9 mouse cellular contexts compared by ENCODE assay signal in genomic region chr12:85112550-85113251, GRCm38 (mm10). TPM values are rescaled to one million over a fixed set of nuclear protein-coding genes. Genes with fewer than 3 reads are reported as not detected.
DNase-seq lines count a peak whose midpoint lies in the region; ATAC-seq and TF ChIP-seq lines count a peak whose summit lies in the region.
"Had no signal": no experiment of that assay in that cellular context is flagged by ENCODE, and none has a peak within 500 bp of the region (broad histone marks: within the 10 kb centered on the region; RNA-seq: fewer than 3 reads in every experiment).

No protein-coding gene starts in this region.

- DNase-seq in heart, adult 8-10 months (ENCODE audit: low spot score): no peak
- no peak for DNase-seq in stomach, postnatal 0 days (ENCODE audit: low spot score)
- DNase-seq in kidney, postnatal 0 days (ENCODE audit: low spot score): no peak
- no peak for DNase-seq in retina, embryonic 14.5 days (ENCODE audit: low spot score)
- DNase-seq in frontal cortex, adult 2 months (ENCODE audit: extremely low spot score in 1 of 2, low spot score in 1 of 2): no peak
- DNase-seq: adrenal gland, postnatal 25 days had no signal

- no peak for TF ChIP-seq EP300 in stomach, postnatal 0 days (optimal IDR thresholded peaks at IDR 0.05)

- 81% methylated on average over 7 of the region's 7 CpGs for WGBS in heart, embryonic 15.5 days
- 83% methylated on average over 7 of the region's 7 CpGs for WGBS in stomach, embryonic 14.5 days
- WGBS in stomach, postnatal 0 days: 81% methylated on average over 7 of the region's 7 CpGs
- WGBS in kidney, postnatal 0 days: 72% methylated on average over 7 of the region's 7 CpGs
- 76% methylated on average over 7 of the region's 7 CpGs for WGBS in stomach, embryonic 16.5 days

- H3K9me3 ChIP-seq in heart, embryonic 15.5 days (replicated peaks): no peaks in the 10 kb centered on the region
- no peaks in the 10 kb centered on the region for H3K9me3 ChIP-seq in stomach, embryonic 14.5 days (ENCODE audit: control insufficient read depth, low read depth, low read length)
- no peaks in the 10 kb centered on the region for H3K9me3 ChIP-seq in stomach, postnatal 0 days (ENCODE audit: control insufficient read depth, low read length)
- no peaks in the 10 kb centered on the region for H3K9me3 ChIP-seq in kidney, postnatal 0 days (replicated peaks; ENCODE audit: low read length)
- H3K9me3 ChIP-seq in stomach, embryonic 16.5 days (replicated peaks; ENCODE audit: control insufficient read depth, low read length): no peaks in the 10 kb centered on the region

- peak overlapping the region; percentile 6; the same call in 1 of the 2 replicates for H3K9ac ChIP-seq in heart, embryonic 15.5 days
- no peak overlapping the region for H3K9ac ChIP-seq in stomach, embryonic 14.5 days (replicated peaks; ENCODE audit: low read depth, low read length)
- H3K9ac ChIP-seq in stomach, postnatal 0 days (ENCODE audit: low read length): no peak overlapping the region
- no peak overlapping the region; the same call in 1 of the 2 replicates for H3K9ac ChIP-seq in kidney, postnatal 0 days (ENCODE audit: low read depth, low read length)
- no peak overlapping the region for H3K9ac ChIP-seq in stomach, embryonic 16.5 days (ENCODE audit: low read length)

- peak overlapping the region; percentile 82 for H3K4me2 ChIP-seq in heart, embryonic 15.5 days
- peak overlapping the region; percentile 93 for H3K4me2 ChIP-seq in stomach, embryonic 14.5 days (replicated peaks; ENCODE audit: low read depth, low read length)
- H3K4me2 ChIP-seq in stomach, postnatal 0 days (replicated peaks; ENCODE audit: low read depth): no peak overlapping the region
- H3K4me2 ChIP-seq in kidney, postnatal 0 days (ENCODE audit: low read length): peak overlapping the region; percentile 64
- peak overlapping the region; percentile 4; the same call in 1 of the 2 replicates for H3K4me2 ChIP-seq in stomach, embryonic 16.5 days (ENCODE audit: low read depth, low read length)

- H3K27me3 ChIP-seq in heart, embryonic 15.5 days: no peaks in the 10 kb centered on the region
- no peaks in the 10 kb centered on the region for H3K27me3 ChIP-seq in stomach, embryonic 14.5 days (ENCODE audit: control insufficient read depth, insufficient read depth, low read length)
- no peaks in the 10 kb centered on the region for H3K27me3 ChIP-seq in stomach, postnatal 0 days (ENCODE audit: control insufficient read depth, insufficient read depth, low read length)
- no peaks in the 10 kb centered on the region for H3K27me3 ChIP-seq in kidney, postnatal 0 days (ENCODE audit: insufficient read depth, low read length)
- H3K27me3 ChIP-seq in stomach, embryonic 16.5 days (ENCODE audit: control insufficient read depth, insufficient read depth, low read length): no peaks in the 10 kb centered on the region

- peak overlapping the region; percentile 25; the same call in 1 of the 2 replicates for H3K27ac ChIP-seq in heart, embryonic 15.5 days
- no peak overlapping the region for H3K27ac ChIP-seq in stomach, embryonic 14.5 days (ENCODE audit: low read length)
- no peak overlapping the region for H3K27ac ChIP-seq in stomach, postnatal 0 days (replicated peaks)
- peak overlapping the region; percentile 58 for H3K27ac ChIP-seq in kidney, postnatal 0 days
- H3K27ac ChIP-seq in stomach, embryonic 16.5 days (ENCODE audit: low read length): no peak overlapping the region

- ATAC-seq in heart, embryonic 15.5 days (replicated peaks; ENCODE audit: insufficient number of reproducible peaks, insufficient read depth, low FRiP score, low read depth): no peak
- ATAC-seq in stomach, embryonic 14.5 days (ENCODE audit: insufficient number of reproducible peaks, insufficient read depth, low FRiP score, low read depth): no peak
- no peak for ATAC-seq in stomach, postnatal 0 days (ENCODE audit: low FRiP score, low TSS enrichment)
- peak; percentile 35; the same call in 1 of the 2 replicates for ATAC-seq in kidney, postnatal 0 days (replicated peaks; ENCODE audit: low FRiP score, low read depth)
- no peak for ATAC-seq in stomach, embryonic 16.5 days (ENCODE audit: insufficient read depth, low FRiP score)

- peak overlapping the region; percentile 96 for H3K4me3 ChIP-seq in heart, embryonic 15.5 days
- no peak overlapping the region for H3K4me3 ChIP-seq in stomach, embryonic 14.5 days (ENCODE audit: low read depth, low read length)
- no peak overlapping the region for H3K4me3 ChIP-seq in stomach, postnatal 0 days (ENCODE audit: low read depth, low read length)
- no peak overlapping the region for H3K4me3 ChIP-seq in kidney, postnatal 0 days (replicated peaks; ENCODE audit: low read depth, low read length)
- no peak overlapping the region; the same call in 1 of the 2 replicates for H3K4me3 ChIP-seq in stomach, embryonic 16.5 days (replicated peaks; ENCODE audit: low read length)

- 0 out of 2 replicates have a peak, but pooled peaks cover 3% of the 10 kb centered on the region for H3K36me3 ChIP-seq in heart, embryonic 15.5 days
- peaks cover 8% of the 10 kb centered on the region; the same call in 1 of the 2 replicates for H3K36me3 ChIP-seq in stomach, embryonic 14.5 days (ENCODE audit: control insufficient read depth, insufficient read depth, low read length)
- peaks cover 3% of the 10 kb centered on the region; the same call in 1 of the 2 replicates for H3K36me3 ChIP-seq in stomach, postnatal 0 days (ENCODE audit: control insufficient read depth, insufficient read depth, low read length)
- H3K36me3 ChIP-seq in kidney, postnatal 0 days (ENCODE audit: insufficient read depth, low read length): 0 out of 2 replicates have a peak, but pooled peaks cover 9% of the 10 kb centered on the region
- H3K36me3 ChIP-seq in stomach, embryonic 16.5 days (ENCODE audit: control insufficient read depth, insufficient read depth, low read length): no peaks in the 10 kb centered on the region

- peaks cover 34% of the 10 kb centered on the region for H3K4me1 ChIP-seq in heart, embryonic 15.5 days (replicated peaks)
- H3K4me1 ChIP-seq in stomach, embryonic 14.5 days (ENCODE audit: control insufficient read depth, insufficient read depth, low read length): peaks cover 20% of the 10 kb centered on the region
- peaks cover 6% of the 10 kb centered on the region for H3K4me1 ChIP-seq in stomach, postnatal 0 days (replicated peaks; ENCODE audit: control insufficient read depth, insufficient read depth)
- H3K4me1 ChIP-seq in kidney, postnatal 0 days (replicated peaks; ENCODE audit: insufficient read depth, low read length): peaks cover 29% of the 10 kb centered on the region
- H3K4me1 ChIP-seq in stomach, embryonic 16.5 days (ENCODE audit: control insufficient read depth, insufficient read depth, low read length): peaks cover 32% of the 10 kb centered on the region

- no peak for TF ChIP-seq CTCF in stomach, postnatal 0 days (IDR thresholded peaks at IDR 0.05; ENCODE audit: low read depth)
- TF ChIP-seq CTCF in kidney, postnatal 0 days (IDR thresholded peaks at IDR 0.05; ENCODE audit: low read depth): no peak

RNA-seq across cellular contexts. Expression of gene Dlst, which starts 2.1 kb away (rescaled TPM):
- 199 and 204 TPM in 2 replicates for polyA plus RNA-seq in heart, embryonic 15.5 days (2015; fragmentation: Nextera tagmentation; extraction: Ambion mirVana)
- total RNA-seq in heart, adult 8-10 months (2022): 100 to 1,000 TPM; 715 to 820 (median 788) TPM
- 99.1 and 102 TPM in 2 replicates for polyA plus RNA-seq in stomach, embryonic 14.5 days (2014; fragmentation: Nextera tagmentation; extraction: Ambion mirVana)
- polyA plus RNA-seq in stomach, postnatal 0 days (2015; fragmentation: Nextera tagmentation; extraction: Ambion mirVana): 63.2 and 70.2 TPM in 2 replicates
- 123 and 131 TPM in 2 replicates for polyA plus RNA-seq in kidney, postnatal 0 days (2015; fragmentation: Nextera tagmentation; extraction: Ambion mirVana)
- 113 TPM in 2 replicates for polyA plus RNA-seq in stomach, embryonic 16.5 days (2015; fragmentation: Nextera tagmentation; extraction: Ambion mirVana)
- polyA plus RNA-seq in frontal cortex, adult 2 months (2012; rRNA removed): 155 and 158 TPM in 2 replicates

RNA-seq across cellular contexts. Expression of gene Prox2, which starts 2.1 kb away (rescaled TPM):
- polyA plus RNA-seq in heart, embryonic 15.5 days (2015; fragmentation: Nextera tagmentation; extraction: Ambion mirVana): 2.5 TPM in 2 replicates
- total RNA-seq in heart, adult 8-10 months (2022): 1 to 10 TPM; 1.1 to 3.0 (median 1.8) TPM
- 4.4 and 5.3 TPM in 2 replicates for polyA plus RNA-seq in stomach, embryonic 14.5 days (2014; fragmentation: Nextera tagmentation; extraction: Ambion mirVana)
- 1.5 and 1.9 TPM in 2 replicates for polyA plus RNA-seq in stomach, postnatal 0 days (2015; fragmentation: Nextera tagmentation; extraction: Ambion mirVana)
- 3.0 and 3.3 TPM in 2 replicates for polyA plus RNA-seq in kidney, postnatal 0 days (2015; fragmentation: Nextera tagmentation; extraction: Ambion mirVana)
- 2.9 and 3.0 TPM in 2 replicates for polyA plus RNA-seq in stomach, embryonic 16.5 days (2015; fragmentation: Nextera tagmentation; extraction: Ambion mirVana)
- polyA plus RNA-seq in frontal cortex, adult 2 months (2012; rRNA removed): 1.3 TPM in 2 replicates

RNA-seq across cellular contexts. Expression of gene Rps6kl1, which starts 38.4 kb away (rescaled TPM):
- 0.87 and 1.9 TPM in 2 replicates for polyA plus RNA-seq in heart, embryonic 15.5 days (2015; fragmentation: Nextera tagmentation; extraction: Ambion mirVana)
- total RNA-seq in heart, adult 8-10 months (2022): 1 to 10 TPM; 1.7 to 3.5 (median 2.8) TPM
- 1.5 and 1.8 TPM in 2 replicates for polyA plus RNA-seq in stomach, embryonic 14.5 days (2014; fragmentation: Nextera tagmentation; extraction: Ambion mirVana)
- 0.65 and 0.75 TPM in 2 replicates for polyA plus RNA-seq in stomach, postnatal 0 days (2015; fragmentation: Nextera tagmentation; extraction: Ambion mirVana)
- 0.87 and 1.1 TPM in 2 replicates for polyA plus RNA-seq in kidney, postnatal 0 days (2015; fragmentation: Nextera tagmentation; extraction: Ambion mirVana)
- 1.3 and 1.8 TPM in 2 replicates for polyA plus RNA-seq in stomach, embryonic 16.5 days (2015; fragmentation: Nextera tagmentation; extraction: Ambion mirVana)
- 35.6 and 40.1 TPM in 2 replicates for polyA plus RNA-seq in frontal cortex, adult 2 months (2012; rRNA removed)

Comparison
In these comparisons a context has a peak if more than half of its experiments do, and no peak if none do; other contexts are left out.
1. H3K27ac ChIP-seq: peak in heart, embryonic 15.5 days (single experiment) and kidney, postnatal 0 days (single experiment); none in stomach, embryonic 14.5 days (single experiment), stomach, postnatal 0 days (single experiment) and stomach, embryonic 16.5 days (single experiment).
2. RNA of gene Rps6kl1, which starts 38.4 kb away (polyA plus RNA-seq): 35.6 to 40.1 TPM in frontal cortex, adult 2 months; 1.3 to 1.8 TPM in stomach, embryonic 16.5 days, 1.5 to 1.8 TPM in stomach, embryonic 14.5 days, 0.87 to 1.1 TPM in kidney, postnatal 0 days, 0.87 to 1.9 TPM in heart, embryonic 15.5 days and 0.65 to 0.75 TPM in stomach, postnatal 0 days; every median in the first group is over 10 times any median in the second.